Mouse (Mus musculus) forebrain, embryonic 13.5 days (tissue): ENCODE results near the gene Snap23. TPM values are rescaled to one million over a fixed set of nuclear protein-coding genes. Genes with fewer than 3 reads are reported as not detected.

ENCODE experiments used
- ATAC-seq: fragments of 200-750 bp; cut with Nextera tagmentation; 2 replicates; pipeline ENCODE4 v1.8.0; 2017
- H3K27ac ChIP-seq: fragments of 300-500 bp; sonication (generic); 2 replicates; pipeline ENCODE4 v1.5.1; 2015; ENCODE audit warnings: inconsistent platforms, mild to moderate bottlenecking, moderate library complexity
- H3K27me3 ChIP-seq: fragments of 300-500 bp; sonication (generic); 2 replicates; pipeline ENCODE4 v1.6.1; 2015; ENCODE audit warnings: mild to moderate bottlenecking, inconsistent platforms
- H3K36me3 ChIP-seq: fragments of 300-500 bp; sonication (generic); 2 replicates; pipeline ENCODE4 v1.6.1; 2015; ENCODE audit warnings: mild to moderate bottlenecking, inconsistent platforms; ENCODE audit not compliant: poor library complexity, severe bottlenecking
- H3K4me1 ChIP-seq: fragments of 300-500 bp; sonication (generic); 2 replicates; pipeline ENCODE4 v1.6.1; 2015; ENCODE audit warnings: inconsistent platforms
- H3K4me2 ChIP-seq: fragments of 300-500 bp; sonication (generic); 2 replicates; pipeline ENCODE4 v1.6.1; 2015; ENCODE audit warnings: inconsistent platforms, mild to moderate bottlenecking, moderate library complexity
- H3K4me3 ChIP-seq: fragments of 300-500 bp; sonication (generic); 2 replicates; pipeline ENCODE4 v1.5.1; 2015; ENCODE audit warnings: mild to moderate bottlenecking, inconsistent platforms
- H3K9ac ChIP-seq: fragments of 300-500 bp; sonication (generic); 2 replicates; pipeline ENCODE4 v1.6.1; 2015; ENCODE audit warnings: mild to moderate bottlenecking, inconsistent platforms
- H3K9me3 ChIP-seq: fragments of 300-500 bp; sonication (generic); replicated peaks from 2 replicates; pipeline ENCODE4 v1.6.1; 2016; ENCODE audit warnings: inconsistent platforms
- WGBS: fragments of 180-500 bp; shearing (Covaris S2); methylation state at CpG from one replicate; pipeline ENCODE4 v1.1.7; 2015; 5-methylcytosine and 5-hydroxymethylcytosine counted together
- polyA plus RNA-seq: library from polyadenylated mRNA; unstranded; fragments of >200 nt; fragmentation: Nextera tagmentation; extraction: Ambion mirVana; gene quantifications from 2 replicates; pipeline ENCODE4 v1.2.1, GENCODE M21; 2015

Snap23 gene
- polyA plus RNA-seq, 1 experiment from 2014 or later, result 21.5 TPM

DNA sequence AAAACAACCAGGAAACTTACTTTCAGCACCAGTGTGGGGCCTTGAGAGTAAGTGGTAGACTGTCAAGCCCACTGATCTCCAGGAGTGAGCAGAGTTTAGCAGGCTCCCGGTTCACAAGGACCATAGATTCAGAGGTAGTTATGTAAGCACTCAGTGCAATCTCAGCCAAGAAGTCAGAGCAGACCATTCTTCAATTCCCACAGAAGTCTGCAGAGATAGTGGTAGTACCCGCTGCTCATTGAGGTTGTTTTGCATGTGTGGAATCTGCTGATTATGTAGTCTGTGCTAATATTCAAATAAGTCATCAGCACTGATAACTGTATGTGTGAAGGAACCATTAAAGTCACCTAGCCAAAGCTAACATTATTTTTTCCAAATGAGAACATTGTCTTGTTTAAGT lies 63.2 kb downstream of the Snap23 start:
- ATAC-seq, result no peak
- Histone ChIP-seq H3K36me3 (peaks cover 9% of the 10 kb centered on the region; the same call in 1 of the 2 replicates), H3K4me2 (no peak overlapping the region), H3K9me3 (no peaks in the 10 kb centered on the region), H3K9ac (no peak overlapping the region), H3K27me3 (no peaks in the 10 kb centered on the region), H3K4me3 (no peak overlapping the region), H3K4me1 (0 out of 2 replicates have a peak, but pooled peaks cover 3% of the 10 kb centered on the region), H3K27ac (no peak overlapping the region)
- whole genome bisulfite sequencing, result 87% methylated on average over 2 of the region's 2 CpGs

DNA sequence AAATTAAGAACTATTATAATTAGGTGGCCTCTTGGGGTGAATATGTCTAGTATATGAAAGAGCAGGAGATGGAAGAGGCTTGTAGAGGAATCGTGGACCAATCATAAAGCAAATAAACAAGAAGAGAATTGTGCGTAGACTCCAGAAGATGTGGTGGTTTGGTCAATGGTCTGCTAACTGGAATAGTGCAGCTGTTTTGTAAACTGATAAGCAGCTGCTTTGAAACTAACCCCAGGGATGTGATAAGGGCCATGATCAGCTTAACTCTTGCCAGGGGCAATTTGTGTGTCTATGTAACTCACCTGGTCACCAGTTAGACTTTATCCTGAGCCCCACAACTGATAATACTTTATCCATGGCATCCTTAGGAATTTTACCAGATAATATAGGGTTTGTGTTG lies 64.0 kb downstream of the Snap23 start:
- 86% methylated on average over 2 of the region's 2 CpGs for WGBS
- ATAC-seq, result no peak
- 0 out of 2 replicates have a peak, but pooled peaks cover 3% of the 10 kb centered on the region for H3K4me1 ChIP-seq
- H3K4me3 ChIP-seq, result no peak overlapping the region
- no peaks in the 10 kb centered on the region for H3K27me3 ChIP-seq
- no peak overlapping the region for H3K27ac ChIP-seq
- H3K36me3 ChIP-seq, result peaks cover 9% of the 10 kb centered on the region; the same call in 1 of the 2 replicates
- no peak overlapping the region for H3K4me2 ChIP-seq
- H3K9ac ChIP-seq, result no peak overlapping the region
- H3K9me3 ChIP-seq, result no peaks in the 10 kb centered on the region

DNA sequence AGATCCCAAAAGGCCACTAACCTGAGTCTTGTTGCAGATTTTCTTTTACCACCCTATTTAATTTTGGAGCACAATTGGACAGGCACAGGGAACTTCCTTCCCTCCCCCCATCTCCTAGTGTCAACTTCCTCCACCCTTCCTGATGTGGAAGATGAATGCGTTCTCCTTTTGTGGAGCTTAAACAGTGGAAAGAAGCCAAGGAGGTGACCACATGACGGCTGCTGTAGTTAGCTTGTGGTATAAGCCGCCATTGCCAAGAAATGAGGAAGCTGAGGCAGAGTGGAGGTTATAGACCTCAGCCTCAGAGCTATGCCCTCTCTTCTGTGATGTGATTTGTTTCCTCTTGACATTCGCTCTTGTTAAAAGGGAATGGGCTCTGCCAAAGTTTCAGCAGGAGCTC lies 64.5 kb downstream of the Snap23 start:
- Histone ChIP-seq H3K9ac (no peak overlapping the region), H3K4me3 (no peak overlapping the region), H3K9me3 (no peaks in the 10 kb centered on the region), H3K4me2 (no peak overlapping the region), H3K36me3 (peaks cover 9% of the 10 kb centered on the region; the same call in 1 of the 2 replicates), H3K4me1 (0 out of 2 replicates have a peak, but pooled peaks cover 3% of the 10 kb centered on the region), H3K27ac (no peak overlapping the region), H3K27me3 (no peaks in the 10 kb centered on the region)
- 90% methylated on average over 4 of the region's 4 CpGs for WGBS
- no peak for ATAC-seq

DNA sequence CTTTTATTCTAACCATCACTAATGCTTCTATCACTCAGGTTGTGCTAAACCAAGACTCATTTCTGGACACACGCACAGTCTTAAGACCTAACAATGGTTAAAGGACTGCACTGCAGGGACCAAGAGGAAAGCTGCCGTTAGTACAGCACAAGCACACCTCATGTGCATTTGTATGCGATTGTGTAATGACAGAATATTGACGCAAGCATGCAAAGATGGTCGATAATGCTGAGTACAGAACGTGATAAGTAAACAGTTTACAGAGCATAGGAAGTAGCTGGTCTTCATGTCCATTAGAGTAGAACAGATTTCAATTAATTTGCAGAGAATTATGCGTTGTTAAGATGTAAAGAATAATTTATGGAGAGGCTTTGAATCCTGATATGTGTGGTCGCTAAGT lies 73.4 kb downstream of the Snap23 start:
- 87% methylated on average over 8 of the region's 8 CpGs for WGBS
- no peaks in the 10 kb centered on the region for H3K9me3 ChIP-seq
- no peaks in the 10 kb centered on the region for H3K27me3 ChIP-seq
- no peaks in the 10 kb centered on the region for H3K4me1 ChIP-seq
- no peak overlapping the region for H3K4me2 ChIP-seq
- H3K36me3 ChIP-seq, result no peaks in the 10 kb centered on the region
- no peak overlapping the region for H3K9ac ChIP-seq
- no peak overlapping the region for H3K27ac ChIP-seq
- H3K4me3 ChIP-seq, result no peak overlapping the region
- no peak for ATAC-seq

DNA sequence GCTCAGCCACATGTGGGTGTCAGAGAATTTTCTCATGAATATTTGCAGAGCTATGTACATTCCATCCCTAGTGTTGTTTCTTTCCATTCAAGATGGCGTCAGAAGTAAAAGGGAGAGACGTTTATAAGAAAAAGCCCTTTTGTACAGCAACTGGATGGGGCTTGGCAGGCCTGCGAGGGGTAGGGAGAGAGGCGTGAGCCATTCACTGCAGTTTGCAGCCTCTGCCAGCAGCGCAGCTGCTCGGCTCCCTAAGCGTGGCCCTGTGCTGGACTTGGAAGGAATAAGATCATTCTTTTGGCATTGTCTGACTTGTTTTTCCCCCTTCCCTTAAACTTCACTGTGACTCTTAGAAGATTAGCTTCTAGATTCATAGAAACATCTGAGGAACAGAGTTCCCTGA lies 76.4 kb downstream of the Snap23 start:
- ATAC-seq, result no peak
- no peak overlapping the region for H3K4me2 ChIP-seq
- H3K27me3 ChIP-seq, result no peaks in the 10 kb centered on the region
- no peak overlapping the region for H3K4me3 ChIP-seq
- H3K9ac ChIP-seq, result no peak overlapping the region
- WGBS, result 42% methylated on average over 7 of the region's 7 CpGs
- H3K4me1 ChIP-seq, result no peaks in the 10 kb centered on the region
- H3K27ac ChIP-seq, result no peak overlapping the region
- H3K36me3 ChIP-seq, result no peaks in the 10 kb centered on the region
- no peaks in the 10 kb centered on the region for H3K9me3 ChIP-seq

DNA sequence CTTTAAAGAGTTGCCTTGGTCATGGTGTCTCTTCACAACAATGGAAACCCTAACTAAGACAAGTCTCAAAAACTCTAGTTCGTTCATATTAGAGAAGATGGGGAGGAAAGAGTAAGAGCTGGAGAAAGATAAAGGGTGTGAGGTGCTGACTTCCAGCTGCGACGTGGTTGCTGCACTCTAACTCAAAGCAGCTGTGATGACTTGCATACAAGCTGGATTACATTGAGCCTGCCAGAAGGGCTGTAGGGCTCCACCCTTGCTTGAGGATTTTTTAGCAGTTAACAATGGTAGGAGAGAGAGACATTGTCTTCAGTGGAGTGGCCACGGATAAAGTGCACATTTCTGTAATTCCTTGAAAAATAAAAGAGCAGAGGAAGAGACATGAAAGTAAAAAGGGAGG lies 79.3 kb downstream of the Snap23 start:
- Histone ChIP-seq H3K36me3 (no peaks in the 10 kb centered on the region), H3K27ac (no peak overlapping the region), H3K4me3 (no peak overlapping the region), H3K4me2 (no peak overlapping the region), H3K9ac (no peak overlapping the region), H3K9me3 (no peaks in the 10 kb centered on the region), H3K4me1 (no peaks in the 10 kb centered on the region), H3K27me3 (no peaks in the 10 kb centered on the region)
- no peak for ATAC-seq
- WGBS, result 69% methylated on average over 4 of the region's 4 CpGs

Other genes starting within 250 kb of the Snap23 start
- 37.3 and 44.4 TPM in 2 replicates for gene Vps39, start 214.5 kb upstream of the Snap23 start, polyA plus RNA-seq
- 9.5 and 10.7 TPM in 2 replicates for gene Ganc, start 163.8 kb upstream of the Snap23 start, polyA plus RNA-seq
- 7.4 and 9.0 TPM in 2 replicates for gene Tmem87a, start 163.6 kb upstream of the Snap23 start, polyA plus RNA-seq
- 1.6 and 1.7 TPM in 2 replicates for gene Capn3, start 111.7 kb upstream of the Snap23 start, polyA plus RNA-seq
- gene Zfp106, start 3.8 kb upstream of the Snap23 start, polyA plus RNA-seq, result 48.4 and 54.2 TPM in 2 replicates
- gene Haus2, start 41.7 kb downstream of the Snap23 start, polyA plus RNA-seq, result 33.5 and 38.4 TPM in 2 replicates
- 34.5 and 37.2 TPM in 2 replicates for gene Lrrc57, start 41.8 kb downstream of the Snap23 start, polyA plus RNA-seq
- gene Stard9, start 61.5 kb downstream of the Snap23 start, polyA plus RNA-seq, result 3.1 and 3.8 TPM in 2 replicates